Mouse (Mus musculus) kidney, embryonic 14.5 days (tissue): ENCODE results near the gene Opcml. TPM values are rescaled to one million over a fixed set of nuclear protein-coding genes. Genes with fewer than 3 reads are reported as not detected.

Experiments used
- ATAC-seq: fragments of 200-750 bp; cut with Nextera tagmentation; 2 replicates; pipeline ENCODE4 v1.8.0; 2017; ENCODE audit warnings: moderate number of reproducible peaks, mild to moderate bottlenecking, moderate TSS enrichment, moderate library complexity; ENCODE audit not compliant: low FRiP score, low TSS enrichment
- H3K27ac ChIP-seq: fragments of 300-500 bp; sonication (generic); 2 replicates; pipeline ENCODE4 v1.5.1; 2014; ENCODE audit warnings: low read depth, mild to moderate bottlenecking, low read length, moderate library complexity, mixed read lengths
- H3K27me3 ChIP-seq: fragments of 300-500 bp; sonication (generic); 2 replicates; pipeline ENCODE4 v1.6.1; 2014; ENCODE audit warnings: mild to moderate bottlenecking, low read length; ENCODE audit not compliant: control insufficient read depth, insufficient read depth
- H3K36me3 ChIP-seq: fragments of 300-500 bp; sonication (generic); 2 replicates; pipeline ENCODE4 v1.6.1; 2014; ENCODE audit warnings: low read length, mixed read lengths; ENCODE audit not compliant: control insufficient read depth, insufficient read depth
- H3K4me1 ChIP-seq: fragments of 300-500 bp; sonication (generic); 2 replicates; pipeline ENCODE4 v1.6.1; 2014; ENCODE audit warnings: low read length, mixed read lengths; ENCODE audit not compliant: control insufficient read depth, insufficient read depth
- H3K4me2 ChIP-seq: fragments of 300-500 bp; sonication (generic); replicated peaks from 2 replicates; pipeline ENCODE4 v1.6.1; 2014; ENCODE audit warnings: low read depth, mild to moderate bottlenecking, low read length
- H3K4me3 ChIP-seq: fragments of 300-500 bp; sonication (generic); 2 replicates; pipeline ENCODE4 v1.5.1; 2014; ENCODE audit warnings: mild to moderate bottlenecking, low read length
- H3K9ac ChIP-seq: fragments of 300-500 bp; sonication (generic); 2 replicates; pipeline ENCODE4 v1.6.1; 2014; ENCODE audit warnings: low read depth, mild to moderate bottlenecking, low read length, moderate library complexity
- H3K9me3 ChIP-seq: fragments of 300-500 bp; sonication (generic); 2 replicates; pipeline ENCODE4 v1.6.1; 2016; ENCODE audit warnings: low read length; ENCODE audit not compliant: control insufficient read depth
- whole genome bisulfite sequencing: fragments of 180-500 bp; shearing (Covaris S2); extraction: QIAGEN DNeasy Blood & Tissue Kit; methylation state at CpG from one replicate; pipeline ENCODE4 v1.1.7; 2014; 5-methylcytosine and 5-hydroxymethylcytosine counted together
- polyA plus RNA-seq: library from polyadenylated mRNA; unstranded; fragments of >200 nt; fragmentation: Nextera tagmentation; extraction: Ambion mirVana; gene quantifications from 2 replicates; pipeline ENCODE4 v1.2.1, GENCODE M21; 2014

Gene Opcml
- polyA plus RNA-seq, 1 experiment from 2014 or later = 1.9 TPM

DNA sequence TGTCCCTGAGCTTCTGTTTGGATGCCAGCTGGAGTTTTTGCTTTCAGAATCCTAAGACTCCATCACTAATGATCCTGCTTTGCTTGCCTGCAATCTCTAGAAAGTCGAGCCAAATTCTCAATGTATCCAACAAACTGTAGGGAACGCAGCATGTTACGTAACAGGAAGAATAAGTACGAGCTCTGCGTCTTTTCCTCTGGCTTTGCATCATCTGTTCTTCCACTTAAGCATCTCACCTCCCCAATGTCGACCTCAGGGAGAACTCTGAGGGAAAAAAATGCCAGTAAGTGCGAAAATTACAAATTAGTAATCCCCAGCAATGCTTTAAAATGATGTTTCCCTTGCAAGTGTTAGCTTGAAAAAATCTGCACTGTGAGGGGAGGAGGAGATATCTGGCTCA lies 222.1 kb downstream of the Opcml start:
- no peaks in the 10 kb centered on the region for H3K9me3 ChIP-seq
- WGBS = 75% methylated on average over 7 of the region's 7 CpGs

DNA sequence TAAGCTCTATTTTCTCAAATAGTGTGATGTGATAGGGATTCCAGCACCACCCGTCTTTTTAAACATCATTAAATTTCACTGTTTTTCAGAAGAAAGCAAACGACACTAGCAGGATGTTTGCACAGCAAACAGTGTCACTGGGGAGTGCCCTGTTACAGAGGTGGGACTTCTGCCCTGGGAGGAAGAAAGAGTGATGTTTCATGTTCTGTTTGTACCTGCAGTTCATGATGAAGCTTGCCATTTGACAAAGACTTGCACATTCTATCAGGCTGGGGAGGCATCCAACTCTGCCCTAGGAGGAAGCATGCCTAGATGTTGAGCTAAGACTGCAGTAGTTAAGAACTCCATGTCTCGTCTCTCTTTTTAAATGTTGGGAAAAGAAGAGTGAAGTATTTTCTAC lies 222.6 kb downstream of the Opcml start:
- ATAC-seq = no peak
- Histone ChIP-seq H3K27me3 (no peaks in the 10 kb centered on the region), H3K4me2 (no peak overlapping the region), H3K9me3 (no peaks in the 10 kb centered on the region), H3K4me3 (no peak overlapping the region), H3K9ac (no peak overlapping the region), H3K27ac (no peak overlapping the region), H3K36me3 (no peaks in the 10 kb centered on the region), H3K4me1 (no peaks in the 10 kb centered on the region)
- WGBS = 33% methylated on average over 3 of the region's 3 CpGs

More for the DNA sequence above, 222.1 kb downstream of the Opcml start:
- Histone ChIP-seq H3K27ac (no peak overlapping the region), H3K4me3 (no peak overlapping the region), H3K27me3 (no peaks in the 10 kb centered on the region), H3K4me1 (no peaks in the 10 kb centered on the region), H3K4me2 (no peak overlapping the region), H3K36me3 (no peaks in the 10 kb centered on the region), H3K9ac (no peak overlapping the region)
- ATAC-seq = no peak

DNA sequence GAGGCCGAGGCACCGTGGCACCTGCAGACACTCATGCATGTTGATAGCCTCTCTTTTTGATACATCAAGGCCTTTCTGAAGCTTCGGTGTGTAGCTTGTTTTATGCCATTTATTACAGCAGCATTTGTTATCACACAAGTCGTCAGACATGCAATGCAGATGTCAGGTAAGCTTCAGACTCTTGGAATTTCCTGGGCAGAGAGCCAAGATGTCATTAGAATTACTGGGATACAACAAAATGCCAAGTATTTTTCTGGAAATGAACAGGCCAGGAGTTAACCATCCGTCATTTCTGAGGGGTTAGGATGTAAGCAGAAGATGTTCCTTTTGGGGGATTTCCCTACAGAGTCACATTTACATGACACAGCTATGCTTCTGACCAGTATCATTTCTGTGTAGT lies 237.6 kb downstream of the Opcml start:
- H3K9ac ChIP-seq = no peak overlapping the region
- H3K9me3 ChIP-seq = no peaks in the 10 kb centered on the region
- H3K4me3 ChIP-seq = no peak overlapping the region
- H3K4me1 ChIP-seq = no peaks in the 10 kb centered on the region
- no peak overlapping the region for H3K4me2 ChIP-seq
- ATAC-seq = no peak
- WGBS = 63% methylated on average over 5 of the region's 5 CpGs
- H3K36me3 ChIP-seq = no peaks in the 10 kb centered on the region
- no peaks in the 10 kb centered on the region for H3K27me3 ChIP-seq
- no peak overlapping the region for H3K27ac ChIP-seq

DNA sequence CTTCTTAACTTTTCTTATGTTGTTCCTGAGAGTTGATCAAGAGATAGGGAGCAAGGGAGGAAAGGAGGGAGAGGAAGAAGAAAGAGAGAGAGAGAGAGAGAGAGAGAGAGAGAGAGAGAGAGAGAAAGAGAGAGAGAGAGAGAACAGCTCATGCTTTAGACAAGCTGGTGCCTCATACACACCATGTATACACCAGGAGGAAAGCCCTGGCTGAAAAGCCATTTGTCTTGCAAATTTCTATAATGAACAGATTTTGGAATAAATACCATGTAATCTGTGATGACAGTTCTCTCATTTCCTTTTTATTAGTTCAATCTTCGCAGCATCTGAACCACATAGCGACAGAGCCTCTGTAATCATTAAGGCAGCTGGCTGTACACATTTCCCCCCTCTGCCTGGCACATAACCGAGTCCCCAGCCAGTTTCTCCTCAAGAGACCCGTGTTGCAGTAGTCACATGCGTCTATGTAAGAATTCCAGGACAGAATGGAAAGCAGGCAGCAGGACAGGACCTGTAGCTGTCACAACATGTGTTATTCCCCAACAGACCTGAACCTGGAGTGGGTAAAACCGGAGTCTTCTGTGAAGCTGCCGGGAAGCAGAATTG lies 238.3 kb downstream of the Opcml start:
- 82% methylated on average over 7 of the region's 7 CpGs for WGBS

DNA sequence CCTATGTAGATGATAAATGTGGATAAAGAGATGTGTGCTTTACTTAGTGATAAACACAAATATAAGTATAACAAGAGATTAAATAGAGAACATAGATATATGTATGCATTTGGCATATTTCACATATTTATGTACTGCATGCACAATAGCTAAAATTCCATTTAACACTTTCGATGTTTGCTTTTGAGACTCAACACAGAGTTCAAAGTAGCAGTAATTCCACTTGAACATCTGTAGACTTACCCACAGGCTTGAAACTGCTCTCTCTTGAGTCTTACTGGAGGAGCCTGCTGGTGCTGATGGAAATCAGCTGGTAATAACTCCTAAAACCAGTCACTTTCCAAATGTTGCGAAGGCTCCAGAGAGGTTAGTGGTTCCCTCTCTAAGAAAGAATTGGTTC lies 258.6 kb downstream of the Opcml start:
- Histone ChIP-seq H3K9me3 (no peaks in the 10 kb centered on the region), H3K36me3 (no peaks in the 10 kb centered on the region), H3K9ac (no peak overlapping the region), H3K27me3 (no peaks in the 10 kb centered on the region), H3K27ac (no peak overlapping the region), H3K4me3 (no peak overlapping the region), H3K4me2 (no peak overlapping the region), H3K4me1 (no peaks in the 10 kb centered on the region)
- 84% methylated on average over 2 of the region's 2 CpGs for WGBS
- no peak for ATAC-seq

More for the DNA sequence above, 238.3 kb downstream of the Opcml start:
- no peak overlapping the region for H3K4me3 ChIP-seq
- no peak overlapping the region for H3K4me2 ChIP-seq
- H3K27ac ChIP-seq = no peak overlapping the region
- H3K36me3 ChIP-seq = no peaks in the 10 kb centered on the region
- no peak overlapping the region for H3K9ac ChIP-seq
- ATAC-seq = no peak
- no peaks in the 10 kb centered on the region for H3K4me1 ChIP-seq
- no peaks in the 10 kb centered on the region for H3K9me3 ChIP-seq
- no peaks in the 10 kb centered on the region for H3K27me3 ChIP-seq

DNA sequence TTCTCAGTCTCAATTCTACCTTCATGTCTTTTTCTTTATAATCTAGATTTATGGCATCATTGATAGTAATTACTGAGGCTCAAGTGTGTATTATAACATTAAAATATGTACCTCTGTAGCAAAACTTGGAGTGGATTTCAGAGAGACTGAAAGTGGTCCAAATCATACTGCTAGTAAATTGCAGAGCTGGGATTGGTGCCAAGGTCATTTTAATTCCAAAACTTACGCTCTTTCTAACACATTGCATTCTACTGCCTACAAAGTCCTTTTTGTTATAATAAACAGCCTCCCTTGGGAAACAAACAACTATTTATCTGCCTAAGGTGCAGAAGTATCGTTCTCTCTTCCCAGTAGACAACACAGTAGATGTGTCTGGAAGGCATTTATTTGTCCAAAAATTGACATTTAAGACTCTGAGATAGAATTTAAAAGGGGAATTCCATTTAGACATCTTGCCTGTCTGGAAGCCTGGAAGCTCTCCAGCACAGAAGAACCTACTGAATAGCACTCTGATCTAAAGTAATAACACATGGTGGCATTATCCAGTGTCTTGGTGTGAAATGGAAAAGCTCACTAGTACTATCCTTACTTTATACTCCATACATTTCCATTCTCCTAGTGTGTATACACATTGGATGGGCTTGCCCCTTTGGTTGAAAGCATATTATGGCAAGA lies 266.7 kb downstream of the Opcml start:
- Histone ChIP-seq H3K9me3 (no peaks in the 10 kb centered on the region), H3K27ac (no peak overlapping the region), H3K36me3 (no peaks in the 10 kb centered on the region), H3K9ac (no peak overlapping the region), H3K4me2 (no peak overlapping the region), H3K27me3 (no peaks in the 10 kb centered on the region), H3K4me3 (no peak overlapping the region), H3K4me1 (no peaks in the 10 kb centered on the region)
- WGBS = 62% methylated on average over 2 of the region's 2 CpGs
- no peak for ATAC-seq

DNA sequence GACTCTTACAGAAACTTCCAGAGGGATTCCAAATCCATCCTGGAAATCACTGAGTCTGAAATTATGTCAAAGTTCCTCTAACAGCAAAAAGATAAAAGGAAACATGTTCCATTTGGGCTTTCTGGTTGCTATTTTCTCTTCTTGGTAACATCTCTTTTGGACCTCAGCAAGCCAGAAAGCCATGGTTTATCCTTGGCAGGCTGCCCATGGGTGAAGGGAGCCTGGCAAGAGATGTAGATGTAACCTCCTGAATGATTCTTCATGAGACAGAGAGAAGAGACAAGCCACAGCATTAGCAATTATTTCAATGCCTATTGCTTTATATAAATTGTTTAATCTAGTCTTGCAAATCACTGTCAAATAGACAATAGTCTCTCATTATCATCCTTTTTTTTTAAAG lies 274.6 kb downstream of the Opcml start:
- H3K9me3 ChIP-seq = no peaks in the 10 kb centered on the region
- H3K9ac ChIP-seq = no peak overlapping the region
- H3K36me3 ChIP-seq = no peaks in the 10 kb centered on the region
- no peak overlapping the region for H3K4me2 ChIP-seq
- H3K4me3 ChIP-seq = no peak overlapping the region
- no peaks in the 10 kb centered on the region for H3K4me1 ChIP-seq
- H3K27ac ChIP-seq = no peak overlapping the region
- H3K27me3 ChIP-seq = no peaks in the 10 kb centered on the region
- ATAC-seq = no peak

DNA sequence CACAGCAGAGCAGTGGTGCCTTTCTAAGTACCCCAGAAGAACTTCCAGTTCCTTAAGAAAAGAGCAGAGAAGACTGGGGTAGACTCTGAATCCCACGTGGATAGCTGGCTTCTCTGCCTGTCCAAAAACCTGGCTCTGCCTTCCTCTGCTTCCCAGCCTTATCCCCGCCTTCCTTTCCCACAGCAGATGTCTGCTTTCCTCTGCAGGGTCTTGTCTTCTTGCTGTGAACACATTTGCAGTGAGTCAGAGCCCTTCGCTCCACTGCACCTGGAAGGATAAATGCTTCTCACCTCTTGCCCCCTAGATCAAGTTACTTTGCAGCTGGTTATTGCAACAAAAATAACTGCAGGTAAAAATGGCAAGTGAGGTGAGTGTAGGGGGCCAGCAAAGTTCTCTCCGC lies 290.1 kb downstream of the Opcml start:
- ATAC-seq = no peak
- 28% methylated on average over 4 of the region's 4 CpGs for WGBS
- Histone ChIP-seq H3K27me3 (no peaks in the 10 kb centered on the region), H3K9ac (no peak overlapping the region), H3K4me3 (no peak overlapping the region), H3K27ac (no peak overlapping the region), H3K36me3 (no peaks in the 10 kb centered on the region), H3K4me2 (no peak overlapping the region), H3K4me1 (0 out of 2 replicates have a peak, but pooled peaks cover 5% of the 10 kb centered on the region), H3K9me3 (no peaks in the 10 kb centered on the region)

DNA sequence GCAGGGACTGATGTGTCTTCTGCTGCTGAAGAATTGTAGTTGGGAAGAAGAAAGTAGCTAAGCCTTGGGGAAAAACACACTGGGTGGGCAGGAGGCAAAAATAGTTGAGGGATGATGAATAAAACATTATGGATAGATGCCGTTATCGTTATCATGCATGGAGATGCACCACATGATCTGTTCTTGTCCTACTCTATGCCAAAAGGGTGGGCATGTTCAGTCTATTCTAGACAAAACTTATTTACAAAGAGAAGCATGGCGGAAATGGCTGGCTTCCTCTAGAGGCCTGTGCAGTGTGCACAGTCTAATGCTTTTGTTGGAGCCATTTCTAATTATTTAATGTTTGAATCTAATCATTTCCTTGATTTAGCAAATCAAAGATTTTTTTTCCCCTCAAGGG lies 293.2 kb downstream of the Opcml start:
- no peak for ATAC-seq
- H3K9me3 ChIP-seq = no peaks in the 10 kb centered on the region
- no peak overlapping the region for H3K9ac ChIP-seq
- 95% methylated on average over 3 of the region's 3 CpGs for WGBS
- no peak overlapping the region for H3K4me2 ChIP-seq
- H3K4me1 ChIP-seq = 0 out of 2 replicates have a peak, but pooled peaks cover 5% of the 10 kb centered on the region
- H3K27ac ChIP-seq = no peak overlapping the region
- H3K36me3 ChIP-seq = no peaks in the 10 kb centered on the region
- H3K4me3 ChIP-seq = no peak overlapping the region
- no peaks in the 10 kb centered on the region for H3K27me3 ChIP-seq
